Mouse (Mus musculus) thymus, adult 2 months (tissue): ENCODE measurements around the gene Phc1.

ENCODE experiments used
- CTCF ChIP-seq: fragments of 200-500 bp; IDR thresholded peaks from 2 replicates; pipeline ENCODE4 v1.5.1; 2012; ENCODE audit warnings: mild to moderate bottlenecking, control low read depth, low read length, moderate library complexity, borderline replicate concordance; ENCODE audit not compliant: control insufficient read depth, poor library complexity, insufficient read depth; ENCODE audit errors: extremely low read depth
- POLR2A ChIP-seq: fragments of 200-500 bp; IDR thresholded peaks from 2 replicates; pipeline ENCODE4 v1.6.1; 2012; ENCODE audit warnings: mild to moderate bottlenecking, low read length, control low read depth, moderate library complexity; ENCODE audit not compliant: control insufficient read depth, poor library complexity, insufficient read depth; ENCODE audit errors: extremely low read depth

GRCm38 (mm10) chr6:122289313-122289712 is 51.0 kb downstream of the Phc1 start:
- TF ChIP-seq POLR2A = no peak
- no peak for TF ChIP-seq CTCF
